Mouse (Mus musculus) spleen, adult 2 months (tissue): ENCODE results near the gene Psmd12. TPM values are rescaled to one million over a fixed set of nuclear protein-coding genes. Genes with fewer than 3 reads are reported as not detected.

ENCODE experiments used
- DNase-seq, 2 experiments: peaks; one replicate each; pipeline versions ENCODE4 v3.0.0 to v3.0.0-alpha.2; 2012 to 2021; ENCODE audit warnings: low spot score in 2 of 2, low read depth in 1 of 2
- H3K27ac ChIP-seq: fragments of 200-500 bp; 2 replicates; pipeline ENCODE4 v1.5.1; 2012; ENCODE audit warnings: low read length, inconsistent platforms; ENCODE audit not compliant: insufficient read depth
- H3K27me3 ChIP-seq: fragments of 200-500 bp; 2 replicates; pipeline ENCODE4 v1.6.1; 2012; ENCODE audit warnings: mild to moderate bottlenecking, moderate library complexity, low read length, inconsistent platforms; ENCODE audit not compliant: control insufficient read depth, insufficient read depth
- H3K36me3 ChIP-seq: fragments of 200-500 bp; 2 replicates; pipeline ENCODE4 v1.6.1; 2012; ENCODE audit warnings: mild to moderate bottlenecking, low read length, inconsistent platforms; ENCODE audit not compliant: control insufficient read depth, insufficient read depth
- H3K4me1 ChIP-seq: fragments of 200-500 bp; 2 replicates; pipeline ENCODE4 v1.6.1; 2011; ENCODE audit warnings: inconsistent platforms; ENCODE audit not compliant: control insufficient read depth, insufficient read depth, insufficient read length
- H3K4me3 ChIP-seq: fragments of 200-500 bp; 2 replicates; pipeline ENCODE4 v1.5.1; 2011; ENCODE audit warnings: mild to moderate bottlenecking, inconsistent platforms; ENCODE audit not compliant: insufficient read depth, insufficient read length; ENCODE audit errors: extremely low read depth
- CTCF ChIP-seq: fragments of 200-500 bp; IDR thresholded peaks from 2 replicates; pipeline ENCODE4 v1.5.1; 2011; ENCODE audit warnings: mild to moderate bottlenecking, inconsistent platforms; ENCODE audit not compliant: insufficient read depth, insufficient read length, insufficient replicate concordance; ENCODE audit errors: extremely low read depth
- POLR2A ChIP-seq: fragments of 200-500 bp; IDR thresholded peaks from 2 replicates; pipeline ENCODE4 v1.6.1; 2011; ENCODE audit warnings: low read depth, low read length, inconsistent platforms
- WGBS: fragments of 180-500 bp; shearing (Covaris S2); methylation state at CpG from one replicate; pipeline ENCODE4 v1.1.7; 2018; 5-methylcytosine and 5-hydroxymethylcytosine counted together
- polyA plus RNA-seq: library from polyadenylated mRNA; depleted of rRNA; stranded (reverse); fragments of >200 nt; gene quantifications from 2 replicates; pipeline ENCODE4 v1.2.3, GENCODE M21; 2012

Psmd12 gene
- polyA plus RNA-seq, 1 experiment, result 5.1 TPM

DNA sequence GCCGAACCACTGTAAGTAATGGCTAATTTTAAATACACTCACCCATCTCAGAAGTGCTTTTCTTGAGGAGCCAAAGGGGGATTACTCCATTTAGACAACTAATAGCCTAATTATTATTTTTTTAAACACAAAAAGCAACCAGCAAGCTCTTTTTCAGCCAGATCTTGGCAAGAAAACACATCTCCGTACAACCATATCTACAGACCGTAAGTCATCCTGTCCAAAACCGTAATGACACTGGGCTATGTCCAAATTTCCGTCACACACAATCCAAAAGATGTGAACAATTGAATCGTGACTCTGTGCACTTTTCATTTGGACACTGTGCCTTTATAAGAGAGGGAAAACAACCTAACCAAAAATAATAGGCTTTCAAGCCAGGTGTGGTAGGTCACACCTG is 29.2 kb upstream of the Psmd12 start:
- Histone ChIP-seq H3K27ac (peak overlapping the region; percentile 94), H3K36me3 (no peaks in the 10 kb centered on the region), H3K4me3 (no peak overlapping the region), H3K4me1 (peaks cover 39% of the 10 kb centered on the region; the same call in 1 of the 2 replicates), H3K27me3 (no peaks in the 10 kb centered on the region)
- DNase-seq, result no peak
- TF ChIP-seq POLR2A (no peak), CTCF (no peak)
- 73% methylated on average over 6 of the region's 6 CpGs for WGBS

DNA sequence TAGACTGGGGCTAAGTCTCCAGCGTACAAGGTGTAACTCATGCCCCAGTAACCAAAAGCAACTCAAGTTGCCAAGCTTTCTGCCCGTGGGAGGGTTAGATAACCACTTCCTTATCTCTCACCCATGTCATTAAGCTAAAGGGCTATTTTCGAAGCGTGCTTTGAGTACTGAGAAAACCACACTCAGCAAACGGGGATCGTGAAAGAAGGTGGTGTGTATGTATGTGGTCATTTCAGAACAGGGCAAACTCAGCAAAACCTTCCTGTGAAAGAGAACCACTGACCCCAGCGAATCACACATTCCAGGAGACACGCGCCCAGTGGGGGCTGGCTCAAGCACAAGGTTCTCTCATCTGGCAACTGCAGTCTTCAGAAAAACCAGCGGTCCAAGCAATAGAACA is 28.2 kb upstream of the Psmd12 start:
- DNase-seq, result peak; percentile 62 to 67
- no peak for TF ChIP-seq CTCF
- peak; percentile 40 for TF ChIP-seq POLR2A
- WGBS, result 6% methylated on average over 10 of the region's 10 CpGs

DNA sequence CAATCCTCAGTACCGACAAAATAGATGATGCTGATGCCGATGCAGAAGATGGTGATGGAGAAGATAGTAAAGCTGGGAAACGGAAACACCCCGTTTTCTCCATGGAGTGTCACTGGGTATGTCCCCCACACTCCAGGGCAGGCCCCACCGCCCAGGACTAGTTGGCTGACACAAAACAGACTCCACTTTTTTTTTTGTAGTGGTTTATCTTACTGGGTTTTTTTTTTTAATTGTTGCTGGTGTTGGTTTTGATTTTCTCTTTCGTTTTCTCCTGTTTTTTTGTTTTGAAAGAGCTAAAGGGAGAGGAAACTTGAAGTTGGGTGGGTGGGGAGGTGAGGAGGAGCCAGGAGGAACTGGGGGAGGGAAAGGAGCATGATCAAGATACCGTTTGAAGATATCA is 27.2 kb upstream of the Psmd12 start:
- 58% methylated on average over 7 of the region's 7 CpGs for WGBS
- no peaks in the 10 kb centered on the region for H3K36me3 ChIP-seq
- no peaks in the 10 kb centered on the region for H3K27me3 ChIP-seq
- DNase-seq, result no peak
- TF ChIP-seq POLR2A (no peak), CTCF (no peak)
- H3K4me1 ChIP-seq, result peaks cover 35% of the 10 kb centered on the region; the same call in 1 of the 2 replicates
- peak overlapping the region; percentile 94 for H3K27ac ChIP-seq
- no peak overlapping the region for H3K4me3 ChIP-seq

More for the DNA sequence above, 28.2 kb upstream of the Psmd12 start:
- peak overlapping the region; percentile 16; the same call in 1 of the 2 replicates for H3K4me3 ChIP-seq
- peaks cover 39% of the 10 kb centered on the region; the same call in 1 of the 2 replicates for H3K4me1 ChIP-seq
- no peaks in the 10 kb centered on the region for H3K27me3 ChIP-seq
- no peaks in the 10 kb centered on the region for H3K36me3 ChIP-seq
- peak overlapping the region; percentile 94 for H3K27ac ChIP-seq

DNA sequence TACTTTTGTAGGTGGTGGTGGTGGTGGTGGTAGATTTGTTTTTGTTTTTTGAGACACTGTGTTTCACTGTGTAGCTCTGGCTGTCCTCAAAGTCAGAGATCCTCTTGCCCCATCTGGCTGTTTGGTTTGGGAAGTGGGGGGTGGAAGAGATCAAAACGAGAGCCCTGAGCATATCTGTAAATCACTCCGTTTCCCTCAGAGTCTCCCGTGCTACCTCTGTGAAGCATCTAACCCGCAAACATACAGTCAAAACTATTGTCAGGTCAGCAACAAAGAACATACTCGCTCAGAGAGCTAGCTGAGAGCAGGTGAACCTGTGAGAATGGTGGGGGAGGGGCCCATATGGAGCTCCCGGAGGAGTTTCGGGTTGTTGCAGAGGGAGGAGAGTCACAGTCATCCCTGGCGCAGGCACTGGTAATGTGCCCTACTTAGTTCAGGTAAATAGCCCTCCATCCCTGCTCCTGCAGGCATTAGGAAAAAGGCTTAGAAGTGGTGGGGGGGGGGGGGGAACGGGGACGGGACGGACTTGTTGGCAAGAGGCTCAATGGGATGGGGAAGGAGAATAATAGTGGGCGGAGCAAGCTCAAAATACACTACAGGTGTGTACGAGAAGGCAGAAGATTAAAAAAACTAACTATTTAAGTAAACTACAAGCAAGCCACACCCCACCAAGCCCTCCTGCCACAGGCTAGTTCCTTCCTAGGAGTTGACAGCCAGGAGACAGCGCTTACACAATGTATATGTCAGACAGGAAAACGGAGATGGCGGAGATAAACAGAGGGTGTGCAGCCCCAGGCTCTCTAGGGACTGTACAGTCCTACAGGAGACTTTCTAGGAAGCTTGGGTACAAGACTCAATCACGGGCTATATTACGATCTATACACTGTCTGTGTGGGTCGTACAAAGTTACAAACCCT is 24.5 kb upstream of the Psmd12 start:
- Histone ChIP-seq H3K27ac (no peak overlapping the region; the same call in 1 of the 2 replicates), H3K4me3 (no peak overlapping the region), H3K36me3 (no peaks in the 10 kb centered on the region), H3K27me3 (no peaks in the 10 kb centered on the region), H3K4me1 (peaks cover 17% of the 10 kb centered on the region; the same call in 1 of the 2 replicates)
- WGBS, result 53% methylated on average over 19 of the region's 19 CpGs
- TF ChIP-seq POLR2A (no peak), CTCF (no peak)
- DNase-seq, result no peak

DNA sequence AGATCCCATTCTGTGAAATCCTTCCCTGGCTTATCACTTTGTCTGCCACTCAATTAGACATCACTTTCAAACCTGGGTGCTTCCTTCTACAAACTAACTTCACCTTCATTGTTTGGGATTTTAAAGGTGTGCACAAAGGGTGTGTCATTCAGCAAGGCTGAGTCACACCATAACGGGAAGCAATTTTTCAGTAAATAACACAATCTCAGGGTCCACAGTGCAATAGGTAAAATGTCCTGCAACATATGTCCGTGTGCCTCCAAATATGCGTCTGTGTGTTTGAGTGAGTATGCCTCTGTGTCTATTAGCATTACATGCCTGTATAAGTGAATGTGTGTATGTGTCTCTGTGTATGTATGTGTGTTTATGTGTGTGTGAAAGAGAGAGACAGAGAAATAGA is 22.0 kb upstream of the Psmd12 start:
- WGBS, result 83% methylated on average over 3 of the region's 3 CpGs
- Histone ChIP-seq H3K27me3 (no peaks in the 10 kb centered on the region), H3K4me3 (no peak overlapping the region), H3K27ac (no peak overlapping the region), H3K36me3 (no peaks in the 10 kb centered on the region), H3K4me1 (peaks cover 3% of the 10 kb centered on the region; the same call in 1 of the 2 replicates)
- TF ChIP-seq POLR2A (no peak), CTCF (no peak)
- no peak for DNase-seq

DNA sequence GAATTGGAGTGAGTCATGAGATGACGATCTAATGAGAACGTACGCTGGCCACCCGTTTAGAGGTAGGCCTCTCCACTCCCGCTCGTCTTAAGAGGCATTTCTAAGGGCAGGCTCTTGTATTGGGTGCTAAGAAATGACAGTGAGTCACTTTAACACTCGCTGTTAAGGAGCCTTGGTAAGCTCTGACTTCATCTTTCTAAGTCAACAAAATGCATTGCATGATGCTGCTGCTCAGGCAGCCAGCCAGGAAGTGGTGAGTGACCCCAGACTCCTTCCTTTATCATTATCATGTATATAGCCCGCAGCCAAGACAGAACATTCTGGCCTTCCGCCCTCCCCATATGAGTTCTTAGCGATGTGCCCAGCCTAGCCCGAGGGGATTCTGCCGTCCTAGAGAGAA is 21.0 kb upstream of the Psmd12 start:
- TF ChIP-seq CTCF (no peak), POLR2A (no peak)
- H3K4me3 ChIP-seq, result no peak overlapping the region
- H3K27me3 ChIP-seq, result no peaks in the 10 kb centered on the region
- 74% methylated on average over 12 of the region's 12 CpGs for WGBS
- H3K27ac ChIP-seq, result peak overlapping the region; percentile 47
- no peaks in the 10 kb centered on the region for H3K36me3 ChIP-seq
- peaks cover 3% of the 10 kb centered on the region; the same call in 1 of the 2 replicates for H3K4me1 ChIP-seq
- DNase-seq, result no peak
